Mouse (Mus musculus) thymus, adult 2 months (tissue): ENCODE measurements around the gene Hist1h1c.
"Not testable (repeated sequence)": the region's sequence is repeated elsewhere in the genome, so short reads cannot be mapped to it uniquely, and the experiment has no call there.

ENCODE experiments used
- CTCF ChIP-seq: fragments of 200-500 bp; IDR thresholded peaks from 2 replicates; pipeline ENCODE4 v1.5.1; 2012; ENCODE audit warnings: mild to moderate bottlenecking, control low read depth, low read length, moderate library complexity, borderline replicate concordance; ENCODE audit not compliant: control insufficient read depth, poor library complexity, insufficient read depth; ENCODE audit errors: extremely low read depth
- POLR2A ChIP-seq: fragments of 200-500 bp; IDR thresholded peaks from 2 replicates; pipeline ENCODE4 v1.6.1; 2012; ENCODE audit warnings: mild to moderate bottlenecking, low read length, control low read depth, moderate library complexity; ENCODE audit not compliant: control insufficient read depth, poor library complexity, insufficient read depth; ENCODE audit errors: extremely low read depth

- not testable (repeated sequence) for TF ChIP-seq CTCF, POLR2A
Observed at GRCm38 (mm10) chr13:23769613-23770012, 31.0 kb downstream of the Hist1h1c start, which contains the start of gene Trim38.
